In genomic region chr9:33104623-33105074, GRCm38 (mm10) we compare ENCODE assay signal across 19 mouse cellular contexts.
A peak's percentile ranks its signal among the peaks of the same experiment; 100 is the strongest.
DNase-seq lines count a peak whose midpoint lies in the region; ATAC-seq and TF ChIP-seq lines count a peak whose summit lies in the region.
"Had no signal": no experiment of that assay in that cellular context is flagged by ENCODE, and none has a peak within 500 bp of the region (broad histone marks: within the 10 kb centered on the region; RNA-seq: fewer than 3 reads in every experiment).

No protein-coding gene starts in this region.

- peaks cover 22% of the 10 kb centered on the region for H3K4me1 ChIP-seq in forebrain, embryonic 10.5 days
- H3K4me1 ChIP-seq in forebrain, postnatal 0 days (ENCODE audit: insufficient read depth): no peaks in the 10 kb centered on the region
- no peaks in the 10 kb centered on the region for H3K4me1 ChIP-seq in kidney, postnatal 0 days (replicated peaks; ENCODE audit: insufficient read depth, low read length)
- H3K4me1 ChIP-seq in hindbrain, embryonic 13.5 days (replicated peaks): peaks cover 8% of the 10 kb centered on the region
- peaks cover 3% of the 10 kb centered on the region; the same call in 1 of the 2 replicates for H3K4me1 ChIP-seq in neural tube, embryonic 12.5 days
- H3K4me1 ChIP-seq: liver, embryonic 15.5 days had no signal

- DNase-seq in forebrain, embryonic 10.5 days (ENCODE audit: extremely low spot score, low spot score): peak; percentile 27
- DNase-seq in forebrain, postnatal 0 days: no peak
- peak; percentile 15 for DNase-seq in kidney, postnatal 0 days (ENCODE audit: low spot score)
- no peak for DNase-seq in kidney, adult 18-20 months
- DNase-seq in T-cell, adult 2 months (ENCODE audit: low spot score): no peak
- no peak for DNase-seq in cerebellum, postnatal 4 days (ENCODE audit: low spot score in 2 of 2)
- DNase-seq: cerebellum, postnatal 14 days; gastrocnemius, adult 2 months; heart, adult 2 months had no signal

- H3K36me3 ChIP-seq in forebrain, embryonic 10.5 days (replicated peaks): no peaks in the 10 kb centered on the region
- H3K36me3 ChIP-seq in forebrain, postnatal 0 days (ENCODE audit: insufficient read depth): no peaks in the 10 kb centered on the region
- no peaks in the 10 kb centered on the region for H3K36me3 ChIP-seq in kidney, postnatal 0 days (ENCODE audit: insufficient read depth, low read length)
- no peaks in the 10 kb centered on the region for H3K36me3 ChIP-seq in hindbrain, embryonic 13.5 days
- no peaks in the 10 kb centered on the region for H3K36me3 ChIP-seq in neural tube, embryonic 12.5 days
- H3K36me3 ChIP-seq: G1E; heart, embryonic 15.5 days; liver, embryonic 15.5 days; midbrain, embryonic 10.5 days had no signal

- no peak overlapping the region for H3K4me3 ChIP-seq in forebrain, embryonic 10.5 days
- no peak overlapping the region for H3K4me3 ChIP-seq in forebrain, postnatal 0 days (ENCODE audit: low read depth, low read length)
- H3K4me3 ChIP-seq in kidney, postnatal 0 days (replicated peaks; ENCODE audit: low read depth, low read length): no peak overlapping the region
- no peak overlapping the region for H3K4me3 ChIP-seq in hindbrain, embryonic 13.5 days
- H3K4me3 ChIP-seq in neural tube, embryonic 12.5 days: no peak overlapping the region
- H3K4me3 ChIP-seq: gastrocnemius, adult 2 months; heart, adult 2 months; heart, embryonic 15.5 days; layer of hippocampus, adult 2 months; liver, embryonic 15.5 days; midbrain, embryonic 10.5 days had no signal

- H3K4me2 ChIP-seq in forebrain, postnatal 0 days (ENCODE audit: low read depth): no peak overlapping the region
- no peak overlapping the region for H3K4me2 ChIP-seq in kidney, postnatal 0 days (ENCODE audit: low read length)
- H3K4me2 ChIP-seq in hindbrain, embryonic 13.5 days: no peak overlapping the region
- H3K4me2 ChIP-seq in neural tube, embryonic 12.5 days (replicated peaks): no peak overlapping the region
- H3K4me2 ChIP-seq: heart, embryonic 15.5 days; liver, embryonic 15.5 days had no signal

- WGBS in forebrain, embryonic 10.5 days: 14% methylated on average over 3 of the region's 3 CpGs
- 4% methylated on average over 3 of the region's 3 CpGs for WGBS in forebrain, postnatal 0 days
- WGBS in kidney, postnatal 0 days: 10% methylated on average over 3 of the region's 3 CpGs
- WGBS in hindbrain, embryonic 13.5 days: 24% methylated on average over 3 of the region's 3 CpGs
- WGBS in neural tube, embryonic 12.5 days: 10% methylated on average over 3 of the region's 3 CpGs

- no peaks in the 10 kb centered on the region for H3K9me3 ChIP-seq in forebrain, embryonic 10.5 days
- no peaks in the 10 kb centered on the region for H3K9me3 ChIP-seq in forebrain, postnatal 0 days (ENCODE audit: low read length)
- H3K9me3 ChIP-seq in kidney, postnatal 0 days (replicated peaks; ENCODE audit: low read length): no peaks in the 10 kb centered on the region
- H3K9me3 ChIP-seq in hindbrain, embryonic 13.5 days: no peaks in the 10 kb centered on the region
- no peaks in the 10 kb centered on the region for H3K9me3 ChIP-seq in neural tube, embryonic 12.5 days
- H3K9me3 ChIP-seq: G1E; heart, embryonic 15.5 days; liver, embryonic 15.5 days; midbrain, embryonic 10.5 days had no signal

- H3K27me3 ChIP-seq in forebrain, embryonic 10.5 days (ENCODE audit: poor library complexity, severe bottlenecking): peaks cover 9% of the 10 kb centered on the region
- no peaks in the 10 kb centered on the region for H3K27me3 ChIP-seq in forebrain, postnatal 0 days (ENCODE audit: insufficient read depth, low read length)
- H3K27me3 ChIP-seq in kidney, postnatal 0 days (ENCODE audit: insufficient read depth, low read length): no peaks in the 10 kb centered on the region
- H3K27me3 ChIP-seq in hindbrain, embryonic 13.5 days: peaks cover 3% of the 10 kb centered on the region; the same call in 1 of the 2 replicates
- no peaks in the 10 kb centered on the region for H3K27me3 ChIP-seq in neural tube, embryonic 12.5 days (replicated peaks)
- H3K27me3 ChIP-seq: heart, embryonic 15.5 days; liver, embryonic 15.5 days had no signal

- H3K27ac ChIP-seq in forebrain, embryonic 10.5 days: no peak overlapping the region
- H3K27ac ChIP-seq in forebrain, postnatal 0 days (ENCODE audit: low read depth, low read length): no peak overlapping the region
- no peak overlapping the region for H3K27ac ChIP-seq in kidney, postnatal 0 days
- peak overlapping the region; percentile 59 for H3K27ac ChIP-seq in hindbrain, embryonic 13.5 days
- no peak overlapping the region; the same call in 1 of the 2 replicates for H3K27ac ChIP-seq in neural tube, embryonic 12.5 days
- H3K27ac ChIP-seq: gastrocnemius, adult 2 months; heart, adult 2 months; heart, embryonic 15.5 days; layer of hippocampus, adult 2 months; liver, embryonic 15.5 days; midbrain, embryonic 10.5 days had no signal

- no peak for ATAC-seq in forebrain, postnatal 0 days
- ATAC-seq in kidney, postnatal 0 days (replicated peaks; ENCODE audit: low FRiP score, low read depth): no peak
- no peak for ATAC-seq in hindbrain, embryonic 13.5 days (ENCODE audit: low FRiP score)
- peak; percentile 70; the same call in 1 of the 2 replicates for ATAC-seq in neural tube, embryonic 12.5 days (ENCODE audit: low FRiP score, low read depth)
- ATAC-seq: CD4-positive, CD25-positive, alpha-beta regulatory T cell, adult 4 months; forebrain, embryonic 14.5 days; lung, postnatal 0 days had no signal

- TF ChIP-seq CTCF in forebrain, postnatal 0 days (IDR thresholded peaks at IDR 0.05; ENCODE audit: low read depth): no peak
- no peak for TF ChIP-seq CTCF in kidney, postnatal 0 days (IDR thresholded peaks at IDR 0.05; ENCODE audit: low read depth)

- H3K9ac ChIP-seq in forebrain, postnatal 0 days: no peak overlapping the region
- no peak overlapping the region for H3K9ac ChIP-seq in kidney, postnatal 0 days (ENCODE audit: low read depth, low read length)
- no peak overlapping the region for H3K9ac ChIP-seq in hindbrain, embryonic 13.5 days
- no peak overlapping the region for H3K9ac ChIP-seq in neural tube, embryonic 12.5 days
- H3K9ac ChIP-seq: heart, embryonic 15.5 days; liver, embryonic 15.5 days had no signal

Comparison
In these comparisons a context has a peak if more than half of its experiments do, and no peak if none do; other contexts are left out.
1. DNase-seq: peak in forebrain, embryonic 10.5 days (single experiment) and kidney, postnatal 0 days (single experiment); none in forebrain, postnatal 0 days (single experiment), kidney, adult 18-20 months (single experiment), T-cell, adult 2 months (single experiment) and cerebellum, postnatal 4 days (0 of 2).